Mouse (Mus musculus) heart, postnatal 14 days (tissue): ENCODE measurements around the gene Fbxw4. TPM values are rescaled to one million over a fixed set of nuclear protein-coding genes. Genes with fewer than 3 reads are reported as not detected.
"Not testable (repeated sequence)": the region's sequence is repeated elsewhere in the genome, so short reads cannot be mapped to it uniquely, and the experiment has no call there.

ENCODE experiments used
- DNase-seq, 2 experiments: peaks; one replicate each; pipeline ENCODE4 v3.0.0; 2021 to 2022
- intact Hi-C: fragments of 180-260 bp; cut with DNase I; formaldehyde crosslinking; loops from one replicate; pipeline ENCODE4 v1.15.1; 2025
- total RNA-seq, 2 experiments: library from RNA; stranded (reverse); gene quantifications; 2 replicates each; pipeline ENCODE4 v1.2.3; 2021

Fbxw4 gene
- total RNA-seq, 2 experiments from 2014 or later: 24.3 to 24.8 TPM

GRCm38 (mm10) chr19:45549948-45550347 lies 110.2 kb downstream of the Fbxw4 start:
- intact Hi-C loops: loop anchor here (5.0 kb wide), 3 partner anchors 253 to 373 kb away; no protein-coding TSS in a partner anchor
- no peak for DNase-seq

GRCm38 (mm10) chr19:45549128-45549915 lies 110.8 kb downstream of the Fbxw4 start:
- intact Hi-C loops: loop anchor here (5.0 kb wide), 3 partner anchors 252 to 372 kb away; no protein-coding TSS in a partner anchor

GRCm38 (mm10) chr19:45548196-45548595 lies 111.9 kb downstream of the Fbxw4 start:
- not testable (repeated sequence) for DNase-seq
- intact Hi-C loops: loop anchor here (5.0 kb wide), 3 partner anchors 251 to 371 kb away; no protein-coding TSS in a partner anchor

More at GRCm38 (mm10) chr19:45549128-45549915, 110.8 kb downstream of the Fbxw4 start:
- DNase-seq: no peak

- peak; percentile 86 to 91 for DNase-seq
- intact Hi-C loops: loop anchor here (1.0 to 5.0 kb wide), 7 partner anchors 58 to 368 kb away; no protein-coding TSS in a partner anchor
These were observed 115.2 kb downstream of the Fbxw4 start for GRCm38 (mm10) chr19:45544925-45545321.

GRCm38 (mm10) chr19:45544152-45544924 lies 115.8 kb downstream of the Fbxw4 start:
- peak; percentile 25 to 34 for DNase-seq
- intact Hi-C loops: loop anchor here (5.0 kb wide), 3 partner anchors 57 to 237 kb away; no protein-coding TSS in a partner anchor

- intact Hi-C loops: loop anchor here (5.0 kb wide), 3 partner anchors 55 to 235 kb away; no protein-coding TSS in a partner anchor
- no peak for DNase-seq
These were observed 118.1 kb downstream of the Fbxw4 start for GRCm38 (mm10) chr19:45542061-45542460.

GRCm38 (mm10) chr19:45541409-45542041 lies 118.6 kb downstream of the Fbxw4 start:
- intact Hi-C loops: loop anchor here (5.0 kb wide), 3 partner anchors 54 to 234 kb away; no protein-coding TSS in a partner anchor

GRCm38 (mm10) chr19:45540657-45541408 lies 119.3 kb downstream of the Fbxw4 start:
- intact Hi-C loops: loop anchor here (5.0 kb wide), 3 partner anchors 54 to 234 kb away; no protein-coding TSS in a partner anchor

More at GRCm38 (mm10) chr19:45541409-45542041, 118.6 kb downstream of the Fbxw4 start:
- peak; percentile 53 to 59 for DNase-seq

GRCm38 (mm10) chr19:45537505-45537904 lies 122.6 kb downstream of the Fbxw4 start:
- peak; percentile 44 to 63 for DNase-seq
- intact Hi-C loops: no loop called here

More at GRCm38 (mm10) chr19:45540657-45541408, 119.3 kb downstream of the Fbxw4 start:
- DNase-seq: no peak

GRCm38 (mm10) chr19:45535929-45536328 lies 124.2 kb downstream of the Fbxw4 start:
- intact Hi-C loops: no loop called here
- DNase-seq: no peak

- intact Hi-C loops: no loop called here
- no peak for DNase-seq
These were observed 124.8 kb downstream of the Fbxw4 start for GRCm38 (mm10) chr19:45535214-45535735.

GRCm38 (mm10) chr19:45533617-45534016 lies 126.5 kb downstream of the Fbxw4 start:
- intact Hi-C loops: no loop called here
- no peak for DNase-seq

GRCm38 (mm10) chr19:45531554-45531953 lies 128.6 kb downstream of the Fbxw4 start:
- intact Hi-C loops: no loop called here
- DNase-seq: no peak

- peak; percentile 47 to 55 for DNase-seq
- intact Hi-C loops: no loop called here
These were observed 129.7 kb downstream of the Fbxw4 start for GRCm38 (mm10) chr19:45530200-45530995.

- intact Hi-C loops: loop anchor here (5.0 kb wide), 1 partner anchor 77 kb away; no protein-coding TSS in a partner anchor
- DNase-seq: no peak
These were observed 130.8 kb downstream of the Fbxw4 start for GRCm38 (mm10) chr19:45529294-45529693.
